Mouse (Mus musculus): ENCODE measurements around the gene Gm20917. TPM values are rescaled to one million over a fixed set of nuclear protein-coding genes. Genes with fewer than 3 reads are reported as not detected.
"Not testable (repeated sequence)": the region's sequence is repeated elsewhere in the genome, so short reads cannot be mapped to it uniquely, and the experiment has no call there.

Gene Gm20917
- total RNA-seq (2012; rRNA removed) (not detected in 2 replicates), total RNA-seq (2014; rRNA removed) (not detected in 2 replicates), polyA plus RNA-seq (2012; ENCODE audit: insufficient read length, low read depth) (not detected in 2 replicates)

GRCm38 (mm10) chrY:79151022-79151421, at the start of gene Gm20917:
Gene Gm20917, minus strand, starts transcription at chrY:79151122.
- H3K27ac ChIP-seq (ENCODE audit: insufficient read depth, low read depth); H3K36me3 ChIP-seq (replicated peaks in 1 of 2; ENCODE audit: control insufficient read depth in 1 of 2, insufficient read depth in 1 of 2, low read length in 1 of 2); H3K4me3 ChIP-seq (replicated peaks in 1 of 3; ENCODE audit: low read depth in 2 of 3, low read length in 2 of 3, poor library complexity in 1 of 3); H3K9ac ChIP-seq (ENCODE audit: insufficient read depth, low read depth); H3K4me2 ChIP-seq (ENCODE audit: insufficient read depth, low read depth, poor library complexity, severe bottlenecking); DNase-seq (ENCODE audit: extremely low read depth); H3K9me3 ChIP-seq (replicated peaks; ENCODE audit: low read length); dilution Hi-C loops (cut with MboI; ENCODE audit: extremely low pct_ligation_motif_present, extremely low pct_unique_long_range_greater_than_20kb, low sequenced_read_pairs); H3K79me2 ChIP-seq (replicated peaks; ENCODE audit: control insufficient read depth, extremely low read depth, insufficient read depth, poor library complexity, severe bottlenecking); H3K27me3 ChIP-seq (replicated peaks); H3K4me1 ChIP-seq (ENCODE audit: control insufficient read depth in 1 of 2, insufficient read depth in 2 of 2); in situ Hi-C loops (cut with MboI; ENCODE audit: low pct_ligation_motif_present, low pct_unique_long_range_greater_than_20kb, low sequenced_read_pairs): not testable (repeated sequence)

Other genes starting within 250 kb of the Gm20917 start
- gene Gm20916, start 168.4 kb upstream of the Gm20917 start, total RNA-seq (2012; rRNA removed), result not detected in 2 replicates
- gene Gm20916, start 168.4 kb upstream of the Gm20917 start, total RNA-seq (2014; rRNA removed), result not detected in 2 replicates
- not detected in 2 replicates for gene Gm20916, start 168.4 kb upstream of the Gm20917 start, polyA plus RNA-seq (2012; ENCODE audit: insufficient read length, low read depth)

All from CH12.LX (cell line).